Mouse (Mus musculus): ENCODE measurements around the gene 4930452B06Rik. TPM values are rescaled to one million over a fixed set of nuclear protein-coding genes. Genes with fewer than 3 reads are reported as not detected.
"Not testable (repeated sequence)": the region's sequence is repeated elsewhere in the genome, so short reads cannot be mapped to it uniquely, and the experiment has no call there.

4930452B06Rik gene
- polyA plus RNA-seq, 1 experiment from 2014 or later = 12.0 TPM

DNA sequence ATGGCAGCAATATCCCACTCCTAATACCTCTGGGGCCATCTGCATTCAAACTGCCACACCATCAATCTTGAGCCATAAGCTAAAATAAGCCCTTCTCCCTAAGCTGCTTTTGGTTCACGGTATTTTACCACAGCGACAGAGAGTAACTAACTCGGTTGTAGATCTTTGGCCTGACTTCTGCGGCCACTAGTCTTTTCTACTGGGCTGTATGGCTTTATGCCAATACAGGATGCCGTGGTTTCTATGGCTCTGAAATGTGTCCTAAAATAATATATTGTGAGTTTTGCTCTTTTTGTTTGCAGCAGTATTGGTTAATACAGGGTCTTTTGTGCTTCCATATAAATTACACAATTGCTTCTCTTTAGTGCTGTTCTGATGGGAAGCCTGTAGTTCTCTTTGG, 37.6 kb downstream of the 4930452B06Rik start:
- no peaks in the 10 kb centered on the region for H3K36me3 ChIP-seq (ENCODE audit: control insufficient read depth, insufficient read depth, low read length)
- H3K27ac ChIP-seq (ENCODE audit: low read length) = no peak overlapping the region
- no peaks in the 10 kb centered on the region for H3K9me3 ChIP-seq (replicated peaks; ENCODE audit: control insufficient read depth, low read length)
- H3K4me2 ChIP-seq (ENCODE audit: low read depth, low read length) = no peak overlapping the region
- H3K4me1 ChIP-seq (ENCODE audit: control insufficient read depth, insufficient read depth, low read length) = no peaks in the 10 kb centered on the region
- H3K9ac ChIP-seq (ENCODE audit: low read length) = no peak overlapping the region
- no peak overlapping the region for H3K4me3 ChIP-seq (replicated peaks; ENCODE audit: low read length)
- WGBS = 76% methylated on average over 5 of the region's 5 CpGs
- ATAC-seq (ENCODE audit: insufficient read depth, low FRiP score) = no peak
- no peaks in the 10 kb centered on the region for H3K27me3 ChIP-seq (ENCODE audit: control insufficient read depth, insufficient read depth, low read length)

DNA sequence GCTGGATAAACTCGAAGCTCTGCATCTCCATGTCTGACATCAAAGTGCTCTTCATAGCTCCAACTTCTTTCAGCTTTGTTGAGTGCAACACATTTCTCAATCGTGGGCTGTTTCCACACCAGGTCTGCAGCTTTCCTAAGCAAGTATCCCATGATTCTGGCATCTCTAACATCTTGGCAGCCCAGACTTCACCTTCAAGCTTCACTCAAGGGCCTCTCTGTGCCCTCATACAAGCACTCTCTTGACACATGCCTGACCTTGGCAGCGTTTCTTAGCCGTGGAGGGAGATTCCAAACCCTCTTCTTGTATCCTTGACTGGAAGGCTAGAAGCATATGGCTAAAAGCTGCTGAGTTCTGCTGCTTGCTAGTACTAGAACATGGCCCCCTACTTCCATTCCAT, 38.6 kb downstream of the 4930452B06Rik start:
- H3K4me2 ChIP-seq (ENCODE audit: low read depth, low read length) = no peak overlapping the region
- H3K9ac ChIP-seq (ENCODE audit: low read length) = no peak overlapping the region
- H3K36me3 ChIP-seq (ENCODE audit: control insufficient read depth, insufficient read depth, low read length) = no peaks in the 10 kb centered on the region
- no peak for ATAC-seq (ENCODE audit: insufficient read depth, low FRiP score)
- no peaks in the 10 kb centered on the region for H3K9me3 ChIP-seq (replicated peaks; ENCODE audit: control insufficient read depth, low read length)
- H3K4me1 ChIP-seq (ENCODE audit: control insufficient read depth, insufficient read depth, low read length) = no peaks in the 10 kb centered on the region
- no peaks in the 10 kb centered on the region for H3K27me3 ChIP-seq (ENCODE audit: control insufficient read depth, insufficient read depth, low read length)
- WGBS = 81% methylated on average over 4 of the region's 4 CpGs
- H3K27ac ChIP-seq (ENCODE audit: low read length) = no peak overlapping the region
- no peak overlapping the region for H3K4me3 ChIP-seq (replicated peaks; ENCODE audit: low read length)

DNA sequence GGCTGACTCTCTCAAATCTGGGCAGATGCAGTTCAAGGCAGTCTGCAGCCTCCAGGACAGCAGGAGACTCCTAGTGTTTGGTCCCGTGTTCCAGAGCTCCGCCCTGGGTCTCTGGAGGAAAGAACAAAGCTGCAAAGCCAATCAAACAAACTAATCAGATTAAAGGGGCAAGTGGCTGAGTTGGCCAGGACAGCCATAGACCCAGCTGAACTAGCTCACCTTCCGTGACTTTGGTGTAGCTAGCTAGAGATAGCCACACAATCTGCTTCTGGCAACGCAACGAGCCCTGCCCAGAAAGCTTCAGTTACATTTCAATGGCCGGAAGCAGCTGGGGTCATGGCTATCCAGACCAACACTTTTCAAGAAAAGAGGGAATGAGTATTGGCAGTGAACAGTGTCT, 44.9 kb downstream of the 4930452B06Rik start:
- no peak overlapping the region for H3K4me3 ChIP-seq (replicated peaks; ENCODE audit: low read length)
- ATAC-seq (ENCODE audit: insufficient read depth, low FRiP score) = peak; percentile 50
- H3K9me3 ChIP-seq (replicated peaks; ENCODE audit: control insufficient read depth, low read length) = no peaks in the 10 kb centered on the region
- H3K27me3 ChIP-seq (ENCODE audit: control insufficient read depth, insufficient read depth, low read length) = no peaks in the 10 kb centered on the region
- no peak overlapping the region for H3K27ac ChIP-seq (ENCODE audit: low read length)
- H3K9ac ChIP-seq (ENCODE audit: low read length) = no peak overlapping the region
- WGBS = 42% methylated on average over 6 of the region's 6 CpGs
- no peaks in the 10 kb centered on the region for H3K4me1 ChIP-seq (ENCODE audit: control insufficient read depth, insufficient read depth, low read length)
- H3K36me3 ChIP-seq (ENCODE audit: control insufficient read depth, insufficient read depth, low read length) = no peaks in the 10 kb centered on the region
- H3K4me2 ChIP-seq (ENCODE audit: low read depth, low read length) = no peak overlapping the region

DNA sequence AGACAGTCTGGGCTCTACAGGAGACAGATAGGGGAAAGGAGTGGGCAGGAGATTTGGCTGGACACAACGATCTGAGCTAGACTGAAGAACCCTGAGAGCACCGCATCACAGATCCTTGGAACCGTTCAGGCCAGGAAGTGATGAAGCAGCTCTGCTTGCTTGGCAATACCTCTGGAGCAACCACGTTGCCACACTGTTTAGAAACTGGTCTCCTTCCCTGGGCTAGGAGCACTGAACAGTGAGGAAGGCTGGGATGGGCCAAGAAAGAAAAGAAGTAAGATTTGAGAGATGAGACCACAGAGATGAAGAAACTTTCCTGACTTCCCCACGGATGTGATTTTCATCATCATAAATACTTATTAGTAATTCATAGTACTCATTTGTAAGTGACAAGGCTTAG, 45.5 kb downstream of the 4930452B06Rik start:
- 84% methylated on average over 5 of the region's 5 CpGs for WGBS
- no peak for ATAC-seq (ENCODE audit: insufficient read depth, low FRiP score)
- H3K9ac ChIP-seq (ENCODE audit: low read length) = no peak overlapping the region
- H3K4me1 ChIP-seq (ENCODE audit: control insufficient read depth, insufficient read depth, low read length) = no peaks in the 10 kb centered on the region
- H3K9me3 ChIP-seq (replicated peaks; ENCODE audit: control insufficient read depth, low read length) = no peaks in the 10 kb centered on the region
- H3K27ac ChIP-seq (ENCODE audit: low read length) = no peak overlapping the region
- H3K4me2 ChIP-seq (ENCODE audit: low read depth, low read length) = no peak overlapping the region
- no peaks in the 10 kb centered on the region for H3K36me3 ChIP-seq (ENCODE audit: control insufficient read depth, insufficient read depth, low read length)
- no peak overlapping the region for H3K4me3 ChIP-seq (replicated peaks; ENCODE audit: low read length)
- no peaks in the 10 kb centered on the region for H3K27me3 ChIP-seq (ENCODE audit: control insufficient read depth, insufficient read depth, low read length)

DNA sequence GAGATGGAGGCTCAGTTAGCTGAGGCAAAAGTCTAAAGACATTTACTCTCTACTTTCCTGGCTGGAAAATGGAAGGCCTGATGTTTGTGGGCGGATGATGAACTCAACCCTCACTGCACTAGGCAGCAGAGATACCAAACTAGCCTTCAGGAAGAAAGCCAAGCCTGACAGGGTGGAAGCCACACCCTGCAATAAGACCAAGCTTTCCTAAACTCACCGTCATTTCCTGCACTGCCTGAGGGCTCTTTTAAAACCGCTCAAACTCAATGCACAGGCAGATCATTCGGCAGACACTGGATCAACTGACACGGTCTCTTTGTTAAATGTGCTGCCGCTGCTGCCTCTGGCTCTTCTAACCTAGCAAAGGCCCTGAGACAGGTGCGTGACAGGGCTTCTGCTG, 50.4 kb downstream of the 4930452B06Rik start:
- Histone ChIP-seq H3K36me3 (ENCODE audit: control insufficient read depth, insufficient read depth, low read length) (no peaks in the 10 kb centered on the region), H3K4me1 (ENCODE audit: control insufficient read depth, insufficient read depth, low read length) (no peaks in the 10 kb centered on the region), H3K9me3 (replicated peaks; ENCODE audit: control insufficient read depth, low read length) (no peaks in the 10 kb centered on the region), H3K27me3 (ENCODE audit: control insufficient read depth, insufficient read depth, low read length) (no peaks in the 10 kb centered on the region), H3K27ac (ENCODE audit: low read length) (no peak overlapping the region), H3K9ac (ENCODE audit: low read length) (no peak overlapping the region), H3K4me3 (replicated peaks; ENCODE audit: low read length) (no peak overlapping the region), H3K4me2 (ENCODE audit: low read depth, low read length) (no peak overlapping the region)
- 65% methylated on average over 7 of the region's 7 CpGs for WGBS
- ATAC-seq (ENCODE audit: insufficient read depth, low FRiP score) = no peak

DNA sequence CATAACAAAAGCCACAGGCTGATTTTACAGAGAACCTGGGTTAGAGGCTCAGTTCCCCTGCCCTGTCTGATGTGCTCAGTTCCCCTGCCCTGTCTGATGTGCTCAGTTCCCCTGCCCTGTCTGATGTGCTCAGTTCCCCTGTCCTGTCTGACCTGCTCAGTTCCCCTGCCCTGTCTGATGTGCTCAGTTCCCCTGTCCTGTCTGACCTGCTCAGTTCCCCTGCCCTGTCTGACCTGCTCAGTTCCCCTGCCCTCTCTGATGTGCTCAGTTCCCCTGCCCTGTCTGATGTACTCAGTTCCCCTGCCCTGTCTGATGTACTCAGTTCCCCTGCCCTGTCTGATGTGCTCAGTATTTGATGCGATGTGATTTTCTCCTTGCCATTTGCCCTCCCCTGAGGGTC, 51.6 kb downstream of the 4930452B06Rik start:
- WGBS = 78% methylated on average over 1 of the region's 1 CpGs
- not testable (repeated sequence) for H3K27me3 ChIP-seq (ENCODE audit: control insufficient read depth, insufficient read depth, low read length)

DNA sequence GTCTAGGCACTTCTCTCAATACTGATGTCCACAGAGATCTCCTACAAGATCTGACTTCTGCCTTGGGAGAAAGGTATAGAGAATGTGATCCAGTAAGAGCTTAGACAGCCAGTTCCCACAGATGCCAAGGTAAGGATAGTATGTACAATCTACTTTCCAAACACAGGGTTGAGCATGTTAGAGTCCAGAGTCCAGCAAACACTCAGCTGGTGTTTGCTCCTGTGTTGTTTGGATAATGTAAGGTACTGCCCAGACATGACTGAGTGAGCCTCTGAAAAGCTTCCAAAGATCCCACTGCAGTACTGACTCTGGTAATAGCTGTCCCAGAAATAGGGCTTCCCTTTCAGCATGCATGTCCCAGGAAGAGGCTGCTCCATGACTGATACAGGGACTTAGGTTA, 54.0 kb downstream of the 4930452B06Rik start:
- H3K9ac ChIP-seq (ENCODE audit: low read length) = no peak overlapping the region
- H3K4me2 ChIP-seq (ENCODE audit: low read depth, low read length) = no peak overlapping the region
- H3K36me3 ChIP-seq (ENCODE audit: control insufficient read depth, insufficient read depth, low read length) = no peaks in the 10 kb centered on the region
- H3K27me3 ChIP-seq (ENCODE audit: control insufficient read depth, insufficient read depth, low read length) = no peaks in the 10 kb centered on the region
- no peak for ATAC-seq (ENCODE audit: insufficient read depth, low FRiP score)
- H3K27ac ChIP-seq (ENCODE audit: low read length) = no peak overlapping the region
- H3K4me3 ChIP-seq (replicated peaks; ENCODE audit: low read length) = no peak overlapping the region
- 0 out of 2 replicates have a peak, but pooled peaks cover 2% of the 10 kb centered on the region for H3K4me1 ChIP-seq (ENCODE audit: control insufficient read depth, insufficient read depth, low read length)
- H3K9me3 ChIP-seq (replicated peaks; ENCODE audit: control insufficient read depth, low read length) = no peaks in the 10 kb centered on the region

More for the DNA sequence above, 51.6 kb downstream of the 4930452B06Rik start:
- H3K9me3 ChIP-seq (replicated peaks; ENCODE audit: control insufficient read depth, low read length); H3K9ac ChIP-seq (ENCODE audit: low read length); H3K4me2 ChIP-seq (ENCODE audit: low read depth, low read length); H3K27ac ChIP-seq (ENCODE audit: low read length); ATAC-seq (ENCODE audit: insufficient read depth, low FRiP score); H3K36me3 ChIP-seq (ENCODE audit: control insufficient read depth, insufficient read depth, low read length); H3K4me3 ChIP-seq (replicated peaks; ENCODE audit: low read length); H3K4me1 ChIP-seq (ENCODE audit: control insufficient read depth, insufficient read depth, low read length): not testable (repeated sequence)

DNA sequence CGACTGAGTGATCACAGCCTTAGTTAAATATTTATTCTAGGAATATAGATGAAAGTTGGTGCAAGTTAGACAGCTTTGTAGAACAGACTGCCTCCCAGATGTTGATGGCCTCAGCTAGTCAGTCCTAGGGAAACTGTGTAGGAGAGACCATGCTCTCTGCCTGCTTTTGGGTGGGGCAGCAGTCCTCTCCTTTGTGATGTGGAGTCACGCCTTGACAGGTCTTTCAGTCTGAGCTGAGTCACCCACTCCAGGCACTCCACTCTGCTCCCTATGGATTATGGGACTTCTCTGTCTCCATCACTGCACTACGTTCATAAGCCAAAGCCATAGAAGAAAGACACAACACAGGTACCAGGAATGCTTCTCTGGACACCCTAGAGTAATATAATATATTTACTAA, 55.9 kb downstream of the 4930452B06Rik start:
- H3K4me3 ChIP-seq (replicated peaks; ENCODE audit: low read length) = no peak overlapping the region
- H3K9ac ChIP-seq (ENCODE audit: low read length) = no peak overlapping the region
- H3K27ac ChIP-seq (ENCODE audit: low read length) = no peak overlapping the region
- H3K4me2 ChIP-seq (ENCODE audit: low read depth, low read length) = no peak overlapping the region
- H3K36me3 ChIP-seq (ENCODE audit: control insufficient read depth, insufficient read depth, low read length) = no peaks in the 10 kb centered on the region
- 54% methylated on average over 3 of the region's 3 CpGs for WGBS
- peak; percentile 66; the same call in 1 of the 2 replicates for ATAC-seq (ENCODE audit: insufficient read depth, low FRiP score)
- H3K27me3 ChIP-seq (ENCODE audit: control insufficient read depth, insufficient read depth, low read length) = no peaks in the 10 kb centered on the region
- H3K4me1 ChIP-seq (ENCODE audit: control insufficient read depth, insufficient read depth, low read length) = 0 out of 2 replicates have a peak, but pooled peaks cover 2% of the 10 kb centered on the region
- no peaks in the 10 kb centered on the region for H3K9me3 ChIP-seq (replicated peaks; ENCODE audit: control insufficient read depth, low read length)

DNA sequence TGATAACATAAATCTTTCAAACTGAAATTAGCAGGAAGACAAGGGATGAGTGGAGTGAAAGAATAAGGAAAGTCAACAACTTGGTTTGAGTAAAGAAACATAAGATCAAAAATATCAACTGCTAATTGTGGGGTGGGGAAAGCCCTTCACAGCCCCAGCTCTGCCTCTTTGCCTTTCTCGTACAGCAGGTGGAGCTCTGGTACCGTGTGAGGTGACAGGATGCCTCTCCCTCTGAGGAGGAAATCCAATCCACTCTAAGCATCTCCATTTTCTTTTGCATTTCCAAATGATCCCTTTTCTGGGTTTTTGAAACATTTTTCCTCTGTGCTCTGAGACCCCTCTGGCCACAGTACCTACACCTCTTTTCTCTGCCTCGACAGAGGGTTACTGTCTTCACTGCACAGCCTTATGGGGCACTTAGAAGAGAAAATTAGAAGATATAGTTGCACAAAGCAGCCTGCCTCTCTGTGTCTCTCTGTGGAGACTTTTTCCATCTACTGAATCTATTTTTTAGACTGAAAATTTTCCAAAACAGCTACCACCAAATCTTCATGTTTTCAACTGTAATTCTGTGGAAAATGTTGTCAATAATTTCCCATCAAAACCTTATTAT, 57.4 kb downstream of the 4930452B06Rik start:
- Histone ChIP-seq H3K4me3 (replicated peaks; ENCODE audit: low read length) (no peak overlapping the region), H3K36me3 (ENCODE audit: control insufficient read depth, insufficient read depth, low read length) (no peaks in the 10 kb centered on the region), H3K4me2 (ENCODE audit: low read depth, low read length) (no peak overlapping the region), H3K4me1 (ENCODE audit: control insufficient read depth, insufficient read depth, low read length) (0 out of 2 replicates have a peak, but pooled peaks cover 2% of the 10 kb centered on the region), H3K27ac (ENCODE audit: low read length) (no peak overlapping the region), H3K9me3 (replicated peaks; ENCODE audit: control insufficient read depth, low read length) (no peaks in the 10 kb centered on the region), H3K27me3 (ENCODE audit: control insufficient read depth, insufficient read depth, low read length) (no peaks in the 10 kb centered on the region), H3K9ac (ENCODE audit: low read length) (no peak overlapping the region)
- 1% methylated on average over 3 of the region's 3 CpGs for WGBS
- ATAC-seq (ENCODE audit: insufficient read depth, low FRiP score) = no peak

Measured in stomach, embryonic 16.5 days (tissue).